Mouse (Mus musculus): ENCODE data around the gene Slc27a5.

DNA sequence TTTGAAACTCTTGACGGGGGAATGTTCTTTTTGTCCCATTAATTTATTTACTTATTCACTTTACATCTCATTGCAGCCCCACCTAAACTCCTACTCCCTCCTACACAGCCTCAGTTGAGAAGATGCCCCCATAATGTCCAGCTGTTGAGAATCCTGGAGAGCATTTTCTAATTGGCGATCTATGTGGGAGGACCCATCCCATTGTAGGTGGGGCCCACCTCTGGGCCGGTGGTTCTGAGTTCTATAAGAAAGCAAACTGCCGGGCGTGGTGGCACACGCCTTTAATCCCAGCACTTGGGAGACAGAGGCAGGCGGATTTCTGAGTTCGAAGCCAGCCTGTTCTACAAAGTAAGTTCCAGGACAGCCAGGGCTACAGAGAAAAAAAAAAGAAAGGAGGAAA lies 11.1 kb downstream of the Slc27a5 start:
- TF ChIP-seq EP300 (IDR thresholded peaks at IDR 0.05; ENCODE audit: low read depth) (no peak), CTCF (IDR thresholded peaks at IDR 0.05; ENCODE audit: low read depth) (no peak)

All from heart, postnatal 0 days (tissue).